Mouse (Mus musculus) bone marrow, adult 2 months (tissue): ENCODE measurements at regions not wholly inside any gene's neighbourhood (a gene's known extent, or its start where the extent isn't known, plus 50 kb on each side); places are given as distances from the start of the nearest gene placed in this dataset.

ENCODE experiments used
- CTCF ChIP-seq: fragments of 200-500 bp; IDR thresholded peaks from 2 replicates; pipeline ENCODE4 v1.5.1; 2011; ENCODE audit warnings: low read length, control low read depth; ENCODE audit not compliant: control insufficient read depth, insufficient read depth
- POLR2A ChIP-seq: fragments of 200-500 bp; IDR thresholded peaks from 2 replicates; pipeline ENCODE4 v1.6.1; 2011; ENCODE audit warnings: low read depth, mild to moderate bottlenecking, control low read depth, low read length, borderline replicate concordance; ENCODE audit not compliant: control insufficient read depth

GRCm38 (mm10) chr15:10799656-10800055 lies 85.2 kb upstream of the Rai14 start:
- no peak for TF ChIP-seq CTCF
- no peak for TF ChIP-seq POLR2A
